Mouse (Mus musculus) neural tube, embryonic 15.5 days (tissue): Measurements from ENCODE around the gene Plcd3. TPM values are rescaled to one million over a fixed set of nuclear protein-coding genes. Genes with fewer than 3 reads are reported as not detected.

Source experiments
- ATAC-seq: fragments of 200-750 bp; cut with Nextera tagmentation; 2 replicates; pipeline ENCODE4 v1.8.0; 2017; ENCODE audit warnings: mild to moderate bottlenecking, moderate TSS enrichment, moderate library complexity; ENCODE audit not compliant: low FRiP score
- H3K27ac ChIP-seq: fragments of 300-500 bp; sonication (generic); replicated peaks from 2 replicates; pipeline ENCODE4 v1.5.1; 2015; ENCODE audit warnings: mild to moderate bottlenecking, inconsistent platforms
- H3K27me3 ChIP-seq: fragments of 300-500 bp; sonication (generic); replicated peaks from 2 replicates; pipeline ENCODE4 v1.6.1; 2015; ENCODE audit warnings: inconsistent platforms
- H3K36me3 ChIP-seq: fragments of 300-500 bp; sonication (generic); 2 replicates; pipeline ENCODE4 v1.6.1; 2015; ENCODE audit warnings: inconsistent platforms
- H3K4me1 ChIP-seq: fragments of 300-500 bp; sonication (generic); 2 replicates; pipeline ENCODE4 v1.6.1; 2015; ENCODE audit warnings: inconsistent platforms
- H3K4me2 ChIP-seq: fragments of 300-500 bp; sonication (generic); 2 replicates; pipeline ENCODE4 v1.6.1; 2015; ENCODE audit warnings: inconsistent platforms, mild to moderate bottlenecking, moderate library complexity
- H3K4me3 ChIP-seq: fragments of 300-500 bp; sonication (generic); replicated peaks from 2 replicates; pipeline ENCODE4 v1.5.1; 2015; ENCODE audit warnings: mild to moderate bottlenecking, inconsistent platforms
- H3K9ac ChIP-seq: fragments of 300-500 bp; sonication (generic); replicated peaks from 2 replicates; pipeline ENCODE4 v1.6.1; 2015; ENCODE audit warnings: mild to moderate bottlenecking, inconsistent platforms
- H3K9me3 ChIP-seq: fragments of 300-500 bp; sonication (generic); replicated peaks from 2 replicates; pipeline ENCODE4 v1.6.1; 2016; ENCODE audit warnings: inconsistent platforms
- WGBS: fragments of 180-500 bp; shearing (Covaris S2); methylation state at CpG from one replicate; pipeline ENCODE4 v1.1.7; 2015; ENCODE audit warnings: mixed read lengths; 5-methylcytosine and 5-hydroxymethylcytosine counted together
- polyA plus RNA-seq: library from polyadenylated mRNA; unstranded; fragments of >200 nt; fragmentation: Nextera tagmentation; extraction: Ambion mirVana; gene quantifications from 2 replicates; pipeline ENCODE4 v1.2.1, GENCODE M21; 2015

Gene Plcd3
- polyA plus RNA-seq, 1 experiment from 2014 or later: 3.2 TPM

DNA sequence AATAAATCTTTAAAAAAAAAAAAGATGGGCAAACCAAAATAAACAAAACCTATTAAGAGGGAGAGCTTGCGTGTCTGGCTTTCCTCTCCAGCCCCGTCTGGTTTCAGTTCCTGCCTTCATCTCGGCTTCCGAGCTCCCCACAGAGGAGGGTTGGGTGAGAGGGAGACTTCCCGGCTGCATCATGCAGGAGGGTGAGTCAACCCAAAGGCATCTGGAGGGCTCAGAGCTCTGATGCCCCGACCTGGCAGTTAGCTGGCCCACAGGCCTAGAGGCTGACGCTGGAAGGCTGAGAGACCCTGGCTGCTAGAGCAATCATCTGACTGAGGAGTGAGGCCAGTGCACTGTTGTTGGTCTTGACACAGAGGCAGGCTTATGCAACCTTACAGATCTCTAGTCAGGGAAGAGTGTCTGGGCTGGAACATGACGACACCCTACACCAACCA lies 50.2 kb downstream of the Plcd3 start:
- no peak for ATAC-seq

DNA sequence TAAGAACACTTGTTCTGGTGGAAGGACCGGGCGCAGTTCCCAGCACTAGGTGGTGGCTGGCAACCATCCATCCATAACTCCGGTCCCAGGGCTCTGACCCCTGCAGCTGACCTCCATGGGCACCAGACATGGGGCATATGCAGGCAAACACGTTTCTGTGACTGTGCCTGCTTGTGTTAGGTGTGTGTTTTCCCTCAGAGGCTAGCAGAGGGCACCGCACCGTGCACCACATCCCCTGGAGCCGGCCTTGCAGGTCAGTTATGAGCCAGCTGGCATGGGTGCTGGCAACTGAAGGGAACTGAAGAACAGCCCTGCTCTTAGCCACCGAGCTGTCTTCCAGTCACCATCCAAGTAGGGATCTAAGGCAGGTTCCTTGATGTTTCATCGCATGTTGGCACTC lies 51.3 kb downstream of the Plcd3 start:
- no peaks in the 10 kb centered on the region for H3K27me3 ChIP-seq
- 92% methylated on average over 9 of the region's 9 CpGs for WGBS
- H3K36me3 ChIP-seq: peaks cover 59% of the 10 kb centered on the region
- no peaks in the 10 kb centered on the region for H3K4me1 ChIP-seq
- no peak for ATAC-seq
- no peak overlapping the region for H3K9ac ChIP-seq
- no peak overlapping the region for H3K27ac ChIP-seq
- H3K9me3 ChIP-seq: no peaks in the 10 kb centered on the region
- H3K4me2 ChIP-seq: no peak overlapping the region
- no peak overlapping the region for H3K4me3 ChIP-seq

More for the DNA sequence above, 50.2 kb downstream of the Plcd3 start:
- no peaks in the 10 kb centered on the region for H3K9me3 ChIP-seq
- H3K36me3 ChIP-seq: peaks cover 60% of the 10 kb centered on the region
- 88% methylated on average over 8 of the region's 8 CpGs for WGBS
- H3K27me3 ChIP-seq: no peaks in the 10 kb centered on the region
- H3K9ac ChIP-seq: no peak overlapping the region
- H3K4me2 ChIP-seq: no peak overlapping the region
- no peaks in the 10 kb centered on the region for H3K4me1 ChIP-seq
- no peak overlapping the region for H3K4me3 ChIP-seq
- no peak overlapping the region for H3K27ac ChIP-seq

DNA sequence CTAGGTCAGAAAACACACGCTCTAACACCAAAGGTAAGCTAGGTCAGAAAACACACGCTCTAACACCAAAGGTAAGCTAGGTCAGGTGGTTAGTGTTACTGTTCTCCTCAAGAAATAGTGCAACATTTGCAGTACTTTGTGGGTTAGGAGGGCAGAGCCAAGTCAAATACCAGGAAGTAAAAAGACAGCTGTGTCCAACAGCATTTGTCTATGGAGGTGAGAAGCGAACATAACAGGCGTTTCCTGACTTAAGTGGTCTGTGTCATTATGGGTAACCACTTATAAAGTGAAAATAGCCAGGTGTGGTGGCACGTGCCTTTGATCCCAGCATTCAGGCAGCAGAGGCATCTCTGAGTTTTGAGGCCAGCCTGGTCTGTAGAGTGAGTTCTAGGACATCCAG lies 51.8 kb downstream of the Plcd3 start:
- Histone ChIP-seq H3K4me1 (no peaks in the 10 kb centered on the region), H3K27me3 (no peaks in the 10 kb centered on the region), H3K4me2 (no peak overlapping the region), H3K4me3 (no peak overlapping the region), H3K27ac (no peak overlapping the region), H3K36me3 (peaks cover 64% of the 10 kb centered on the region), H3K9me3 (no peaks in the 10 kb centered on the region), H3K9ac (no peak overlapping the region)
- WGBS: 96% methylated on average over 5 of the region's 5 CpGs
- no peak for ATAC-seq

- Histone ChIP-seq H3K27ac (no peak overlapping the region), H3K4me2 (no peak overlapping the region), H3K4me3 (no peak overlapping the region), H3K9ac (no peak overlapping the region), H3K4me1 (peaks cover 10% of the 10 kb centered on the region; the same call in 1 of the 2 replicates), H3K9me3 (no peaks in the 10 kb centered on the region), H3K36me3 (peaks cover 58% of the 10 kb centered on the region), H3K27me3 (no peaks in the 10 kb centered on the region)
- WGBS: 23% methylated on average over 8 of the region's 8 CpGs
- no peak for ATAC-seq
Measured at GRCm38 (mm10) chr11:103046286-103046685, 55.2 kb downstream of the Plcd3 start.

DNA sequence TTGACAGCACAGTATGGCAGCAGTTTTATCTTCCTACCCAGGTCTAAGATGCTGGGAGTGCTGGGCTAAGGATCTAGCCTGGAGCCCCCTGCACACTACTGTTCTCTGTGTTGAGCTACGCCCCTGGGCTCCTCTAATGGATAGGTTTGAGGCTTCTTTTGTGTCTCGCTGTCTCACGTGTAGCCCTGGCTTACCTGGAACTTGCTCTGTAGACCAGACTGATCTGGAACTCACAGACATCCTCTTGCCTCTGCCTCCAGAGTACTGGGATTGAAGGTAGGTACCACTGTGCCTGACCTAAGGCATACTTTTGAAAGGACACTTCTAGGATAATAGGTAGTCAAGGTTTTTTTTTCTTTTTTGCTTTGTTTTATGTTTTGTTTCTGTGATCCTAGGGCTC lies 57.5 kb downstream of the Plcd3 start:
- Histone ChIP-seq H3K4me2 (no peak overlapping the region), H3K27me3 (no peaks in the 10 kb centered on the region), H3K4me3 (no peak overlapping the region), H3K4me1 (peaks cover 10% of the 10 kb centered on the region; the same call in 1 of the 2 replicates), H3K27ac (no peak overlapping the region), H3K9ac (no peak overlapping the region), H3K9me3 (no peaks in the 10 kb centered on the region), H3K36me3 (peaks cover 43% of the 10 kb centered on the region)
- WGBS: 94% methylated on average over 3 of the region's 3 CpGs
- ATAC-seq: no peak

- Histone ChIP-seq H3K9me3 (no peaks in the 10 kb centered on the region), H3K27ac (no peak overlapping the region), H3K4me3 (no peak overlapping the region), H3K27me3 (no peaks in the 10 kb centered on the region), H3K9ac (no peak overlapping the region), H3K36me3 (peaks cover 43% of the 10 kb centered on the region), H3K4me1 (peaks cover 10% of the 10 kb centered on the region; the same call in 1 of the 2 replicates), H3K4me2 (no peak overlapping the region)
- WGBS: 72% methylated on average over 4 of the region's 4 CpGs
- no peak for ATAC-seq
Measured at GRCm38 (mm10) chr11:103042828-103043227, 58.6 kb downstream of the Plcd3 start.

DNA sequence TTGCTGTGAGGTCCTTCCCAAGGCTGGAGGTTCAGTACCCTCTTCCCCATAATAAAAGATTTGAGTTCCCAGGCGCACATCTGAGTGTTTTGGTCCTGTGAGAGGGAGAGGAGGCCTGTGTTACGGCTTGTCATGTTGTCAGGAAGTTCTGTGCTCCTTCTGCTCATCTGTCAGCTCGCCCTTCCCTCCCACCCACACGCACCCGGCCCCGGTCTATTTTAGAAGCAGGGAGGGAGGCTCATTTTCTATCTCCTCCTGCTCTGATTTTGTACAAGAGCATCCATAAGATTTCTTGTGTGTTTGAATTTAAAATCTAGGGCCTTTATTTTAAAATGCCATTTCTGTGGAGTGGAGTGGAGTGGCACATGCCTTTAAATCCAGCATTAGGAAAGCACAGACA lies 63.4 kb downstream of the Plcd3 start:
- Histone ChIP-seq H3K36me3 (peaks cover under 1% of the 10 kb centered on the region; the same call in 1 of the 2 replicates), H3K27ac (no peak overlapping the region)
- WGBS: 83% methylated on average over 6 of the region's 6 CpGs

DNA sequence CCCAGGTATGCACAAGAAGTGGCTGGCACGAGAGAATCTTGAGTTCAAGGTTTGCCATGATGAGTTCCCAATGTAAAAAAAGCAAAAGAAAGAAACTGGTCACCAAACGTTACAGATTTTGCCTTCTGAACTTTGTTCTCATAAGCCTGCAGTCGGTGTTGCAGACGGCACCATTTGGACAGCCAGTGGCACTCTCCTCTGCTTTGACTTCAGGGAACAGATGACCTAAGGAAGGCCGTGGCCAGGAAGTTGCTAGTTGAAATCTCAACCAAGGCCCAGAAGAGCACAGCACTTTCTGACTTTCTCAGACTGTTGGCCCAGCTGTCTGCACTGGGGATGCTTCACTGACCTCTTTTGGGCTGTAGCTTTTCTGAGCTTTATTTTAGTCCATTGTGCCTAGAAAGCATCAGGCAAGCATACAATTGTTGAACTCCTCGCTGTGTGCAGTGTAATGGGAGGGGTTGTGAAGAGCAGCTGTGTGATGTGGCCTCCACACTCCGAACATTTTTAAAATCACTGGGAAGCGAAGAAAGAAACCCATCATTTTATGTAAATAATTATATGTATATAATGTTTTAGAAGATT lies 64.5 kb downstream of the Plcd3 start:
- H3K4me3 ChIP-seq: no peak overlapping the region
- ATAC-seq: no peak
- 0 out of 2 replicates have a peak, but pooled peaks cover 7% of the 10 kb centered on the region for H3K4me1 ChIP-seq
- no peak overlapping the region for H3K9ac ChIP-seq
- no peaks in the 10 kb centered on the region for H3K27me3 ChIP-seq
- no peak overlapping the region for H3K4me2 ChIP-seq
- WGBS: 93% methylated on average over 8 of the region's 8 CpGs
- no peaks in the 10 kb centered on the region; the same call in 1 of the 2 replicates for H3K36me3 ChIP-seq
- H3K27ac ChIP-seq: no peak overlapping the region
- H3K9me3 ChIP-seq: no peaks in the 10 kb centered on the region

More for the DNA sequence above, 63.4 kb downstream of the Plcd3 start:
- Histone ChIP-seq H3K9me3 (no peaks in the 10 kb centered on the region), H3K9ac (no peak overlapping the region), H3K27me3 (no peaks in the 10 kb centered on the region), H3K4me1 (peaks cover 11% of the 10 kb centered on the region; the same call in 1 of the 2 replicates), H3K4me3 (no peak overlapping the region), H3K4me2 (no peak overlapping the region)
- no peak for ATAC-seq

- 90% methylated on average over 6 of the region's 6 CpGs for WGBS
- no peak for ATAC-seq
- Histone ChIP-seq H3K4me2 (no peak overlapping the region), H3K36me3 (no peaks in the 10 kb centered on the region; the same call in 1 of the 2 replicates), H3K27me3 (no peaks in the 10 kb centered on the region), H3K9me3 (no peaks in the 10 kb centered on the region), H3K4me3 (no peak overlapping the region), H3K27ac (no peak overlapping the region), H3K4me1 (peaks cover 21% of the 10 kb centered on the region), H3K9ac (no peak overlapping the region)
Measured at GRCm38 (mm10) chr11:103035007-103035406, 66.5 kb downstream of the Plcd3 start.

- H3K27ac ChIP-seq: no peak overlapping the region
- H3K4me2 ChIP-seq: no peak overlapping the region
- no peak for ATAC-seq
Measured at GRCm38 (mm10) chr11:103033030-103033429, 68.4 kb downstream of the Plcd3 start.

DNA sequence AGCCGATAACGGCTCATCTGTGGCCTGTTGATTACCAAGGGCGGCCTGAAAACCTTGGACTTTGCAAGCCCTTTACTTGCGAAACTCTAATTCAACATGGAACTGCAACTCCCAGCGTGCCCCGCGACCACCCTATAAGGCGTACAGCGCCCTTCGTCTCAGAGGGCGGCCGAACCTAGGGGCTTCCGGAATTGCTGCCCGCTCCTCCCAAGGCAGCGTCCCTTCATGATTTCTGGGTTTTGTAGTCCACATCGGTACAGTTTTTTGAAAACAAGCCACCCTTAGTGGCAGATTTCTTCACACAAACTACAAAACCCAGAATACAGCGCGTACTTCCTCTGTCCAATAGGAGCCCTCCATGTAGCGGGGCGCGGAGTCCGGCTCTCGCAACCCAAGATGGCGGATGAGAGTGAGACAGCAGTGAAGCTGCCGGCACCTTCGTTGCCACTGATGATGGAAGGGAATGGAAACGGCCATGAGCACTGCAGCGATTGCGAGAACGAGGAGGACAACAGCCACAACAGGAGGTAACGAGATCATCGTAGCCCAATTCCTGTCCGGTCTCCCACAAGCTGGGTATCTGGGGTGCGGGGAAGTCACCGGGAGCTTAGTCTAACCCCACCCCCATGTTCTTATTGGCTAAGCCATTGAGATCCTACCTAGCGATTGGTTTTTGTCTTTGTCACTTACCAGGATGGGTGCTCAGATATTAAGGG lies 73.1 kb downstream of the Plcd3 start, which contains the start of the genes Nmt1 and Dcakd:
Gene Nmt1, plus strand, starts transcription at position 15 of the 716 bp plus-strand sequence.
Gene Dcakd, minus strand, starts transcription at position 158 of the 716 bp plus-strand sequence.
- H3K4me3 ChIP-seq: peak within 1 kb of the TSS; percentile 85
- H3K27me3 ChIP-seq: no peaks in the 10 kb centered on the region
- H3K36me3 ChIP-seq: no peaks in the 10 kb centered on the region; the same call in 1 of the 2 replicates
- H3K9me3 ChIP-seq: no peaks in the 10 kb centered on the region
- H3K4me1 ChIP-seq: peaks cover 45% of the 10 kb centered on the region
- H3K9ac ChIP-seq: peak within 1 kb of the TSS; percentile 80
- H3K27ac ChIP-seq: peak within 1 kb of the TSS; percentile 89
- peak within 1 kb of the TSS; percentile 70 for H3K4me2 ChIP-seq
- peak; percentile 98 for ATAC-seq
- under 1% methylated on average over 36 of the region's 36 CpGs for WGBS

More at GRCm38 (mm10) chr11:103033030-103033429, 68.4 kb downstream of the Plcd3 start:
- whole genome bisulfite sequencing: 91% methylated on average over 3 of the region's 3 CpGs
- Histone ChIP-seq H3K4me3 (no peak overlapping the region), H3K4me1 (peaks cover 33% of the 10 kb centered on the region), H3K9ac (no peak overlapping the region), H3K9me3 (no peaks in the 10 kb centered on the region), H3K36me3 (no peaks in the 10 kb centered on the region; the same call in 1 of the 2 replicates), H3K27me3 (no peaks in the 10 kb centered on the region)
